Mouse (Mus musculus): Measurements from ENCODE around the gene Defa37. TPM values are rescaled to one million over a fixed set of nuclear protein-coding genes. Genes with fewer than 3 reads are reported as not detected.
"Not testable (repeated sequence)": the region's sequence is repeated elsewhere in the genome, so short reads cannot be mapped to it uniquely, and the experiment has no call there.

Defa37 gene
- not detected for polyA plus RNA-seq (2012; fragmentation: generic; extraction: Trizol)
- long read RNA-seq, experiment 1: 0 reads
- long read RNA-seq, experiment 2: 0 reads

DNA sequence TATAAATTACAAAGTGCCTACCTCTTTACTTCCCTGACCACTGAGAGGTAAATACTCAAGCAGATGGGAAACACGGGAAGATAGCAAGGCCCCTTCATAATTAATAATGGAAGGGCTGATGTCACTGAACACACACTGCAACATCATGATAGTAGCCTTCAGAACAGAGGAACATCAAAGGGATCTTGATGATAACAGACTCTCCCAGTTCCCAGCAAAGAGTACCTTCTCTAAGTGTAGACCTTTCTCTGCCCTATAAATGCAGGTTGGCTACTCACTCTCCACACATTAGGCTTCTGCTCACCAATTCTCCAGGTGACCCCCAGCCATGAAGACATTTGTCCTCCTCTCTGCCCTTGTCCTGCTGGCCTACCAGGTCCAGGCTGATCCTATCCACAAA, at the start of gene Defa37:
TSS of gene Defa37 (plus strand) at position 301 of the 400 bp plus-strand sequence.
- H3K36me3 ChIP-seq (ENCODE audit: control insufficient read depth, insufficient read depth); H3K79me2 ChIP-seq (ENCODE audit: control insufficient read depth, insufficient read depth); H3K79me3 ChIP-seq (ENCODE audit: low read depth): not testable (repeated sequence)

DNA sequence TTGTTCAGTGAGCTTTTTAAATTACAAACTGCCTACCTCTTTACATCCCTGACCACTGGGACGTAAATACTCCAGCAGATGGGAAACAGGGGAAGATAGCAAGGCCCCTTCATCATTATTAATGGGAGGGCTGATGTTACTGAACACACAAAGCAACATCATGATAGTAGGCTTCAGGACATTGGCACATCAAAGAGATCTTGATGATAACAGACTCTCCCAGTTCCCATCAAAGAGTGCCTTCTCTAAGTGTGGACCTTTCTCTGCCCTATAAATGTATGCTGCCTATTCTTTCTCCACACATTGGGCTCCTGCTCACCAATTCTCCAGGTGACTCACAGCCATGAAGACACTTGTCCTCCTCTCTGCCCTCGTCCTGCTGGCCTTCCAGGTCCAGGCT, 36.5 kb upstream of the Defa37 start, which contains the start of gene Defa32:
TSS of gene Defa32 (plus strand) at position 301 of the 400 bp plus-strand sequence.
- H3K79me3 ChIP-seq (ENCODE audit: low read depth); H3K36me3 ChIP-seq (ENCODE audit: control insufficient read depth, insufficient read depth): not testable (repeated sequence)

More for the DNA sequence above, at the start of gene Defa37:
- H3K4me3 ChIP-seq (ENCODE audit: insufficient read depth, poor library complexity, severe bottlenecking); H3ac ChIP-seq (ENCODE audit: control insufficient read depth, insufficient read length, low read depth); H3K27me3 ChIP-seq (ENCODE audit: control insufficient read depth, insufficient read depth, insufficient read length): not testable (repeated sequence)

DNA sequence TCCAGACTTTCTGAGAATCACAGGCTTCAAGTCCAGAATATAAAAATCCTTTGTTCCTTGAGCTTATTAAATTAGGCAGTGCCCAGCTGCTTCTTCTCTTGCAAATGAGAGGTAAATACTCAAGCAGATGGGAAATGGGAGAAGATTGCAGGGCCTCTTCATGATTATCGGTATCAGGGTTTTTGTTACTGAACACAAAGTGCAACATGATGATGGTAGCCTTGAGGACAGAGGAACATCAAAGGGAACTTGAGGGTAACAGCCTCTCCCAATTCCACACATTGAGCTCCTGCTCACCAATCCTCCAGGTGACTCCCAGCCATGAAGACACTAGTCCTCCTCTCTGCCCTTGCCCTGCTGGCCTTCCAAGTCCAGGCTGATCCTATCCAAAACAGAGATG, 17.5 kb downstream of the Defa37 start, which contains the start of gene Defa28:
TSS of gene Defa28 (plus strand) at position 301 of the 400 bp plus-strand sequence.
- H3K4me3 ChIP-seq (ENCODE audit: insufficient read depth, poor library complexity, severe bottlenecking); H3ac ChIP-seq (ENCODE audit: control insufficient read depth, insufficient read length, low read depth); H3K36me3 ChIP-seq (ENCODE audit: control insufficient read depth, insufficient read depth); H3K79me2 ChIP-seq (ENCODE audit: control insufficient read depth, insufficient read depth); H3K27me3 ChIP-seq (ENCODE audit: control insufficient read depth, insufficient read depth, insufficient read length); H3K79me3 ChIP-seq (ENCODE audit: low read depth): not testable (repeated sequence)

More for the DNA sequence above, 36.5 kb upstream of the Defa37 start, which contains the start of gene Defa32:
- not testable (repeated sequence) for H3ac ChIP-seq (ENCODE audit: control insufficient read depth, insufficient read length, low read depth); H3K27me3 ChIP-seq (ENCODE audit: control insufficient read depth, insufficient read depth, insufficient read length); H3K79me2 ChIP-seq (ENCODE audit: control insufficient read depth, insufficient read depth); H3K4me3 ChIP-seq (ENCODE audit: insufficient read depth, poor library complexity, severe bottlenecking)

DNA sequence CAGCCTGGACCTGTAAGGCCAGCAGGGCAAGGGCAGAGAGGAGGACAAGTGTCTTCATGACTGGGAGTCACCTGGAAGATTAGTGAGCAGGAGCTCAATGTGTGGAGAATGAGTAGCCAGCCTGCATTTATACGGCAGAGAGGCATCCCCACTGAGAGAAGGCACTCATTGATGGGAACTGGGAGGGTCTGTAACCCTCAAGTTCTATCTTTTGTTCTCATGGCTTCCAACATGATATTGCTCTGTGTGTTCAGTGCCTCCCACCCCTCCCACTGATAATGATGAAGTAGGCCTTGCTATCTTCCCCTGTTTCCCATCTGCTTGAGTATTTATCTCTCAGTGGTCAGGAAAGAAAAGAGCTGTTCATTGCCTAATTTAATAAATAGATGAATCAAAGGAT, 29.2 kb downstream of the Defa37 start, which contains the start of gene Gm7861:
TSS of gene Gm7861 (minus strand) at position 101 of the 400 bp plus-strand sequence.
- H3K27me3 ChIP-seq (ENCODE audit: control insufficient read depth, insufficient read depth, insufficient read length); H3K4me3 ChIP-seq (ENCODE audit: insufficient read depth, poor library complexity, severe bottlenecking); H3K79me2 ChIP-seq (ENCODE audit: control insufficient read depth, insufficient read depth); H3K36me3 ChIP-seq (ENCODE audit: control insufficient read depth, insufficient read depth); H3K79me3 ChIP-seq (ENCODE audit: low read depth); H3ac ChIP-seq (ENCODE audit: control insufficient read depth, insufficient read length, low read depth): not testable (repeated sequence)

Other genes starting within 250 kb of the Defa37 start
- gene Defa27, start 249.8 kb upstream of the Defa37 start, polyA plus RNA-seq (2012; fragmentation: generic; extraction: Trizol): not detected
- not detected for gene Defa29, start 238.4 kb upstream of the Defa37 start, polyA plus RNA-seq (2012; fragmentation: generic; extraction: Trizol)
- not detected for gene Defa2, start 186.9 kb upstream of the Defa37 start, polyA plus RNA-seq (2012; fragmentation: generic; extraction: Trizol)
- gene Defa33, start 173.6 kb upstream of the Defa37 start, polyA plus RNA-seq (2012; fragmentation: generic; extraction: Trizol): not detected
- gene Defa36, start 138.0 kb upstream of the Defa37 start, polyA plus RNA-seq (2012; fragmentation: generic; extraction: Trizol): not detected
- gene Gm7849, start 108.8 kb upstream of the Defa37 start, polyA plus RNA-seq (2012; fragmentation: generic; extraction: Trizol): not detected
- gene Defa20, start 56.1 kb upstream of the Defa37 start, polyA plus RNA-seq (2012; fragmentation: generic; extraction: Trizol): not detected
- gene Defa32, start 36.4 kb upstream of the Defa37 start, polyA plus RNA-seq (2012; fragmentation: generic; extraction: Trizol): not detected
- gene Defa28, start 17.6 kb downstream of the Defa37 start, polyA plus RNA-seq (2012; fragmentation: generic; extraction: Trizol): not detected
- not detected for gene Gm7861, start 29.1 kb downstream of the Defa37 start, polyA plus RNA-seq (2012; fragmentation: generic; extraction: Trizol)
- not detected for gene Defa26, start 52.8 kb downstream of the Defa37 start, polyA plus RNA-seq (2012; fragmentation: generic; extraction: Trizol)
- not detected for gene Defa17, start 90.4 kb downstream of the Defa37 start, polyA plus RNA-seq (2012; fragmentation: generic; extraction: Trizol)
- gene Defa34, start 100.4 kb downstream of the Defa37 start, polyA plus RNA-seq (2012; fragmentation: generic; extraction: Trizol): not detected
- not detected for gene AY761184, start 138.3 kb downstream of the Defa37 start, polyA plus RNA-seq (2012; fragmentation: generic; extraction: Trizol)
- not detected for gene Defa24, start 169.1 kb downstream of the Defa37 start, polyA plus RNA-seq (2012; fragmentation: generic; extraction: Trizol)

Measured in C2C12 (cell line).